Mouse (Mus musculus): Measurements from ENCODE around the gene Shisa5. TPM values are rescaled to one million over a fixed set of nuclear protein-coding genes. Genes with fewer than 3 reads are reported as not detected.

The Shisa5 gene
- total and polyA plus RNA-seq, 3 experiments: 17.1 to 207 (median 50.0) TPM

DNA sequence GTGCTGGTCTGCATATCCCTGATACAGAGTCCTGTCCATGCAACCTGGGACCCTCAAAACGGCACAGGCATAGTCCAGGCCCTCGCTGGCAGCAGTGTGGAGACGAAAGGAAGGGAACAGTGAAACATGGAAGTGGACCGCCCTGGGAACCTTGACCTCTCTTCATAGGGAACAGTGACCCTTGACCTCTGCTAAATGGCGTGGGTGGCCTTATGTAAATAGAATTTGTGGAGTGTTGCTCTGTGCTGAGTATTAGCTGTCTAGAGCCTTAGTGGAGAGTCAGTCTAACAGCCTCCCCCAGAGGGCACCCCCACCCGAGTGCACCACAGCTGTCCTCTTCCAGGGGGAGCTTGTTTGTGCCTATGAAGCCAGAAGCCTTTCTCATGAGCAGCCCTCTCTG, 54.4 kb downstream of the Shisa5 start:
- H3K4me1 ChIP-seq (ENCODE audit: insufficient read depth, low read depth, low read length): peaks cover 10% of the 10 kb centered on the region; the same call in 1 of the 2 replicates
- ATAC-seq (ENCODE audit: extremely low read depth, insufficient number of reproducible peaks, low FRiP score, poor library complexity, severe bottlenecking): no peak
- H3K9me3 ChIP-seq (replicated peaks): peaks cover 10% of the 10 kb centered on the region
- DNase-seq (ENCODE audit: low spot score): no peak
- peaks cover 54% of the 10 kb centered on the region for H3K36me3 ChIP-seq (replicated peaks)
- peaks cover 33% of the 10 kb centered on the region for H3K27me3 ChIP-seq (ENCODE audit: insufficient read depth, low read length)
- H3K4me3 ChIP-seq (ENCODE audit: low read depth, low read length): no peak overlapping the region
- TF ChIP-seq GATA1 (IDR thresholded peaks at IDR 0.05; ENCODE audit: borderline replicate concordance, low read length) (no peak), POLR2AphosphoS5 (IDR thresholded peaks at IDR 0.05; ENCODE audit: insufficient replicate concordance, low read depth, low read length) (no peak), TAL1 (conservative IDR thresholded peaks at IDR 0.05; ENCODE audit: low read depth, low read length) (no peak), CTCF (IDR thresholded peaks at IDR 0.05; ENCODE audit: low read depth, low read length) (no peak), GATA2 (IDR thresholded peaks at IDR 0.05; ENCODE audit: borderline replicate concordance, low read depth, low read length) (no peak)

DNA sequence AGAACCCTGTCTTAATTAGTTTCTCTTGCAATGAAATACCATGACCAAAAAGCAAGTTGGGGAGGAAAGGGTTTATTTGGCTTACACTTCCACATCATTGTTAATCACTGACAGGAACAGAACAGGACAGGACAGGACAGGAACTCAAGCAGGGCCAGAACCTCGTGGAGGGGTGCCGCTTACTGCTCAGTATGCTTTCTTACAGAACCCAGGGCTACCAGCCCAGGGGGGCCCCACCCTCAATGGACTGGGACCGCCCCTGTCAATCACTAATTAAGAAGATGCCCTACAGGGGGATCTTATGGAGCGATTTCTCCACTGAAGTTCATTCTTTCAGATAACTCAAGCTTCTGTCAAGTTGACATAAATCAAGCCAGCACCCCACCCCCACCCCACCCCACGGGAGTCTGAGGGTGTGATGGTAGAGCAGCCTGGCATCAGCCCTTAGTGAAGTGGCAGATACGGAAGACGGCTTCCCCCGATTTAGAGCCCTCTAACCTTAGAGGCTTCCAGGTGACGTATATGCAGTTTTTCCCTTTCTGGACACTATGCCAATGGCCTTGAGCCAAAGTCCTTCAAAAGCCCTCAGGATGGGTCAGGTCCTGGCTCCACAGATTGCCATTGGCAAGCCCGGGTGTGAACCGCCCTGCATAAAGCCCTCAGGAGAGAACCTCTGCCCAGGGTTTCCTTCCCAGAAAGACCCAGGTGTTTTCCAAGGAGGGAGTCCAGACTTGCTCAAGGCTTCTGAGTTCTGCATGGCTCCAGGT, 55.6 kb downstream of the Shisa5 start:
- Histone ChIP-seq H3K27me3 (ENCODE audit: insufficient read depth, low read length) (peaks cover 36% of the 10 kb centered on the region), H3K4me1 (ENCODE audit: insufficient read depth, low read depth, low read length) (peaks cover 7% of the 10 kb centered on the region; the same call in 1 of the 2 replicates), H3K4me3 (ENCODE audit: low read depth, low read length) (no peak overlapping the region), H3K9me3 (replicated peaks) (peaks cover 10% of the 10 kb centered on the region), H3K36me3 (replicated peaks) (peaks cover 43% of the 10 kb centered on the region)
- ATAC-seq (ENCODE audit: extremely low read depth, insufficient number of reproducible peaks, low FRiP score, poor library complexity, severe bottlenecking) (no peak), DNase-seq (ENCODE audit: low spot score) (no peak)
- TF ChIP-seq GATA2 (IDR thresholded peaks at IDR 0.05; ENCODE audit: borderline replicate concordance, low read depth, low read length) (no peak), GATA1 (IDR thresholded peaks at IDR 0.05; ENCODE audit: borderline replicate concordance, low read length) (no peak), POLR2AphosphoS5 (IDR thresholded peaks at IDR 0.05; ENCODE audit: insufficient replicate concordance, low read depth, low read length) (no peak), CTCF (IDR thresholded peaks at IDR 0.05; ENCODE audit: low read depth, low read length) (no peak), TAL1 (conservative IDR thresholded peaks at IDR 0.05; ENCODE audit: low read depth, low read length) (no peak)

DNA sequence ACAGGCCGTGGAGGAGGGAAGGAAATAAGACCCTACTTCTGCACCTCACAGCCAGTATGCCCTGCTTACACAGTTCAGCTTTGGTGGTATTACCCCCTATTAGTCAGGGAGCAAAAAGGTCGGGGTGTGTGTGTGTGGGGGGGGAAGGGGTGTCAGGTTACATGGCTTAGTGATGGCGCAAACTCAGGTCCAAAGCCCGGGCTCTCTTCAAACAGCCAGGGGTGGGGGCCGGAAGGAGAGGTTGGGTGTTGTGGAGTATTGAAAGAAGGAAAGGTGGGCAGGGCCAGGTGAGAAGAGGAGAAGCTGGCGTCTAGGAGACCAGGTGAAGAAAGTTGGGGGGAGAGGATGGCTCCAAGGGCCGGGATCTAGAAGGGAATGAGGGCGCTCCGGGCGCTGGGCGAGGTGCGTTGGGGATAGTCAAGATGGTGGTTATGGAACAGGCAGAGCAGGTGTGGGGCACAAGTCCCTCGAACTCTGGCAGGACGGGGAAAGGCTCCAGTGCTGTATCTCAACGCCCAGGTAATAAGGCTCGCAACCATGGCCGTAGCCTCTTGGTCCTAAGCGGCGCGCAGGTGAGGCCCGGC, 56.3 kb downstream of the Shisa5 start:
- H3K4me1 ChIP-seq (ENCODE audit: insufficient read depth, low read depth, low read length): peaks cover 7% of the 10 kb centered on the region; the same call in 1 of the 2 replicates
- H3K36me3 ChIP-seq (replicated peaks): peaks cover 37% of the 10 kb centered on the region
- ATAC-seq (ENCODE audit: extremely low read depth, insufficient number of reproducible peaks, low FRiP score, poor library complexity, severe bottlenecking): no peak
- H3K4me3 ChIP-seq (ENCODE audit: low read depth, low read length): peak overlapping the region; percentile 13; the same call in 1 of the 2 replicates
- peaks cover 39% of the 10 kb centered on the region for H3K27me3 ChIP-seq (ENCODE audit: insufficient read depth, low read length)
- peaks cover 10% of the 10 kb centered on the region for H3K9me3 ChIP-seq (replicated peaks)
- no peak for TF ChIP-seq GATA2 (IDR thresholded peaks at IDR 0.05; ENCODE audit: borderline replicate concordance, low read depth, low read length)
- TF ChIP-seq TAL1 (conservative IDR thresholded peaks at IDR 0.05; ENCODE audit: low read depth, low read length): no peak
- TF ChIP-seq POLR2AphosphoS5 (IDR thresholded peaks at IDR 0.05; ENCODE audit: insufficient replicate concordance, low read depth, low read length): no peak
- no peak for TF ChIP-seq GATA1 (IDR thresholded peaks at IDR 0.05; ENCODE audit: borderline replicate concordance, low read length)
- DNase-seq (ENCODE audit: low spot score): no peak

GRCm38 (mm10) chr9:109095137-109095982, 57.0 kb downstream of the Shisa5 start, which contains the start of gene Plxnb1:
Gene Plxnb1, plus strand, starts transcription at chr9:109095389.
- Histone ChIP-seq H3K4me3 (ENCODE audit: low read depth, low read length) (peak within 1 kb of the TSS; percentile 13; the same call in 1 of the 2 replicates), H3K36me3 (replicated peaks) (peaks cover 29% of the 10 kb centered on the region), H3K9me3 (replicated peaks) (peaks cover 10% of the 10 kb centered on the region), H3K4me1 (ENCODE audit: insufficient read depth, low read depth, low read length) (peaks cover 6% of the 10 kb centered on the region; the same call in 1 of the 2 replicates), H3K27me3 (ENCODE audit: insufficient read depth, low read length) (peaks cover 44% of the 10 kb centered on the region)
- TF ChIP-seq POLR2AphosphoS5 (IDR thresholded peaks at IDR 0.05; ENCODE audit: insufficient replicate concordance, low read depth, low read length) (no peak), GATA1 (IDR thresholded peaks at IDR 0.05; ENCODE audit: borderline replicate concordance, low read length) (no peak), TAL1 (conservative IDR thresholded peaks at IDR 0.05; ENCODE audit: low read depth, low read length) (no peak), GATA2 (IDR thresholded peaks at IDR 0.05; ENCODE audit: borderline replicate concordance, low read depth, low read length) (no peak), CTCF (IDR thresholded peaks at IDR 0.05; ENCODE audit: low read depth, low read length) (no peak)
- ATAC-seq (ENCODE audit: extremely low read depth, insufficient number of reproducible peaks, low FRiP score, poor library complexity, severe bottlenecking) (no peak), DNase-seq (ENCODE audit: low spot score) (no peak)

DNA sequence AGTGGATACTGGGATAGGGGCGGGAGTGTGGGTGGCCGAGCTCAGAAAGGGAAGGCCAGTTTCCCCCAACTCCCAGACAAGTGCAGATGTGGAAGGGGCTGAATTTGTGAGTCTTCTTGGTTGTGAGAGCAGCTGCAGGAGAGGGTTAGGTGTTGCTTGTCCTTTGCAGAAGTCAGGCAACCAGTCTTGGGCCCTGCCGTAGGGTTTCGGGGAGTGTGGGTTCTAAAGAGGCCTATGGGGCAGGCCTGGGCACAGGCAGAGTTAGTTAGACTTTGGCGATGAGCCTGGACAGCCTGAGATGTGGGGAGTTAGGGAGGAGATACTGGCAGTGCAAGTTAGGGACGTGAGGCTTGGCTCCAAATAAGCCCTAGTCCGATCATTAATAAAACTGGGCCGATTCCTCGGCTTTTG, 57.9 kb downstream of the Shisa5 start:
- Histone ChIP-seq H3K36me3 (replicated peaks) (peaks cover 21% of the 10 kb centered on the region), H3K4me3 (ENCODE audit: low read depth, low read length) (no peak overlapping the region), H3K4me1 (ENCODE audit: insufficient read depth, low read depth, low read length) (peaks cover 3% of the 10 kb centered on the region; the same call in 1 of the 2 replicates), H3K27me3 (ENCODE audit: insufficient read depth, low read length) (peaks cover 51% of the 10 kb centered on the region), H3K9me3 (replicated peaks) (peaks cover 10% of the 10 kb centered on the region)
- ATAC-seq (ENCODE audit: extremely low read depth, insufficient number of reproducible peaks, low FRiP score, poor library complexity, severe bottlenecking) (no peak), DNase-seq (ENCODE audit: low spot score) (no peak)
- no peak for TF ChIP-seq GATA2 (IDR thresholded peaks at IDR 0.05; ENCODE audit: borderline replicate concordance, low read depth, low read length)
- TF ChIP-seq TAL1 (conservative IDR thresholded peaks at IDR 0.05; ENCODE audit: low read depth, low read length): no peak
- no peak for TF ChIP-seq CTCF (IDR thresholded peaks at IDR 0.05; ENCODE audit: low read depth, low read length)
- no peak for TF ChIP-seq POLR2AphosphoS5 (IDR thresholded peaks at IDR 0.05; ENCODE audit: insufficient replicate concordance, low read depth, low read length)
- TF ChIP-seq GATA1 (IDR thresholded peaks at IDR 0.05; ENCODE audit: borderline replicate concordance, low read length): no peak

All from G1E (cell line).